Mouse (Mus musculus): ENCODE measurements at regions not wholly inside any gene's neighbourhood (a gene's known extent, or its start where the extent isn't known, plus 50 kb on each side); places are given as distances from the start of the nearest gene placed in this dataset.
A peak's percentile ranks its signal among the peaks of the same experiment; 100 is the strongest.

DNA sequence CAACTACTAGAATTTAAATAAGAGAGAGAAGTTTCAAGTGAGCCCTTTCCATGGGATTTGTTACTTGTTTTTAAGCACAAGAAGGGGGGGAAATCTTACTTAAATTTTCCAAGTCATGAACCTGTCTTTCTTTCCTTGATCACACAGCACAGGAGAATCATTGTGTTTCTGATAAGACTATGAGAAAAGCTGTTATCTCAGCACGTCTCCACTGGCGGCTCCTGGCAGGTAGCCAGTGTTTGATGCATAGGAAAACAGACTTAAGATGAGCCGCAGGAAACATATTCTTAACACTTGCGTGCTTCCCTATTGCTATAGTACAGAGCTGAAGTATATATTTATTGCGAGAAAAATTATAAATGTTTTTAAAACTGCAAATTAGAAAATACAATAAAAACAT lies 920.3 kb downstream of the Efna5 start:
- peak in 1 of 2 experiments; percentile 16 for DNase-seq (ENCODE audit: inconsistent age in 2 of 2, low spot score in 1 of 2)

DNA sequence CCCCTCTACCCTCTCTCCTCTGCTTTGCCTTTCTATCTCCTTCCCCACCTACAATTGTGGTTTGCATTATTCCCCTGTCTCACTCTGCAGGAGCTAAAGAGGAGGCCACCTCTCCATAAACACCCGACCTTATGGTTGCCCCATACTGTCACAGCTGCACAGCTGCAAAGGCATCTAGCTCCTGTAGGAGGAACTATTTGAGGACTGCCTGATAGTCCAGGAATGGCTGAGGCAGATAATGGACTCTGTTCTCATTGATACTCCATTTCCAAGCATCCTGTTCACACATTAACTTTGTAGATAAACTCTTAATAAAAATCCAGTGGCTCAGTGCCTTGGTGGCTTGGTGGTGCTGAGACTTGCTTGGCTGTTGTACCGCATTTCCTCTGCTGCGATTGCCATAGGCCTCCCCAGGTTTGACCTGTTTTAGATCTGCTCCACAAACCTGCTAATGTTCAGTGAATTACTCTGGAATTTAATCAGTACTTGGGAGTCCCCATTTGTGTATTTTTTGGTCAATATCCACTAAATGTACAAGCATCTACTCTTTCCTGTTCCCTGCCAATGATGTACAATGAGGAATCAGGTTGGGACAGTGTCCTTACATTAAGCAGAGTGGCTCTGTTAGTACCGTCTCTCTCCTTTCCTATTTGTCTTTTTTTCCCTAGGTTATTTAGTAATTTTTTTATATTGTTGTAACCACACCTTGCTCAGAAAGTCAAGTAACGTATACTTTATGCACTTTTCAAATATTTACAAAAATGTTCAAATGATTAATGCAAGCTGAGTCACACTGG lies 920.9 kb downstream of the Efna5 start:
- peak in 1 of 2 experiments; percentile 9 for DNase-seq (ENCODE audit: inconsistent age in 2 of 2, low spot score in 1 of 2)

DNA sequence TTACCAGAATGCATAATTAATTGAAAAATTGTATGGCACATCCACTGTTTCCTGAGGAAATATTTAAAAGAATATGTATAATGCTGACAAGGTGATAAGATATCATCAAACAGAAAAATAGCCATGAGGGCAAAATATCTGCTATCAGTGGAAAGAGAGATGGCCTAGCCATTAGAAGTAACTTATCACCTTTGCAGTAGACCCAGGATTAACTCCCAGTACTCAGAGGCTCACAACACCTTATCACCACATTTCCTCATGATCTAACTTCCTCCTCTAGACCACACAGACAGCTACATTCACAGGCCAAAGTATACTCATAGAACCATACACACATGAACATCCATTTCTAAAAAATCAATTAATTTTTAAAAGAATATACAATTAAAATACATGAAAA lies 963.4 kb downstream of the Efna5 start:
- no peak for DNase-seq (ENCODE audit: inconsistent age in 2 of 2, low spot score in 1 of 2)

DNA sequence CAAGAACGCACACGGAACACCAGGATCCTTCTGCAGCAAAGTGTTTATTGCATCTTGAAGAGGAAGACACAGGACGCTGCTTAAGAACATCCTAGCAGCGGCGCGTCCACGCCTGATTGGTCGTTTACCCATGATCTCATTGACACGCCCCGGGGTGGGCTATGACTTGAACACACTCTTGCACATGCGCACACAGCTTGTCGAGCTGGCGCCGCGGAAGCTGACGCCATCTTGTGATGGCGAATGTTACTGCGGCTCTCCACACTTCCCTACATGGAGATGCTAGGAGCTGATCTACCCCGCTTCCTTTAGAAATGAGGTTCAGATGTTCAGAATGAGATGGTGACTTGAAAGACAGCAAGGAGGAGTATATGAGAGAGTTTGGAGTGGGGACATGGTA lies 978.2 kb downstream of the Efna5 start:
- DNase-seq (ENCODE audit: inconsistent age in 2 of 2, low spot score in 1 of 2), result no peak

DNA sequence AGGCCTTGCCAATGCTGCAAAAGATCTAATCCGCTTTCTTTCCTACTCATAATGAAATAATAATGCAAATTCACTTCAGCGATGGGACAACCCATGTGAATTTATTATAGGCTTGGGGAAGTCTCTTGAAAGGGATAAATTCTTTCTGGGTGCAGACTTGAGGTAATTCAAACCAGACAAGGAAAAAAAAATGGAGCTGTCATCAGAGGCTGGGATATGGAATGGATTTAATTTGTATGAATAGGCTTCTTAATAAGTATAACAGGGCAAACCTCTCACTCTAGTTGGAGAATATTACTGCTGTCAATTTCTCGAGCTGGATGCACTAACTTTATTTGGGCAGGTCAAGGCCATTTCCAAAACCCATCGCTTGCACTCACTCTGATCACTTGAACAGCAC lies 990.5 kb downstream of the Efna5 start:
- DNase-seq (ENCODE audit: inconsistent age in 2 of 2, low spot score in 1 of 2), result no peak

DNA sequence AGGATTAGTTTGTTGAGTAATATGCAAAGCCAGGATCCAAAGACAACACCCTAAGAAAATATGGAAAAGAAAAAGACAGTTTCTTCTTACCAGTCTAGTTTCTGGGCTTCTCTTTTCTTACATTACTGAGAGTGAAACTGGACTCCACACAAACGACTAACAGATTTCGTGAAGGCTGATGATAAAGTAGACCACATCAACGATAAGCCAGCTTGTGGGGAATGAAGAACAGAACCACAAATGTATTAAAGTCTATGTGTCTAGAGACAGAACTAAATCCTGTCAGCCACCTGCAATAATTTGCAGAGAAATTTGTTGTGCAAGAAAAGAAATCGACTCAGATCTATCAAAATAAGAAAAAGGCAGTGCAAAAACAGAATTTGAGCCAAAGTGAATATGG lies 1015.0 kb downstream of the Efna5 start:
- no peak for DNase-seq (ENCODE audit: inconsistent age in 2 of 2, low spot score in 1 of 2)

DNA sequence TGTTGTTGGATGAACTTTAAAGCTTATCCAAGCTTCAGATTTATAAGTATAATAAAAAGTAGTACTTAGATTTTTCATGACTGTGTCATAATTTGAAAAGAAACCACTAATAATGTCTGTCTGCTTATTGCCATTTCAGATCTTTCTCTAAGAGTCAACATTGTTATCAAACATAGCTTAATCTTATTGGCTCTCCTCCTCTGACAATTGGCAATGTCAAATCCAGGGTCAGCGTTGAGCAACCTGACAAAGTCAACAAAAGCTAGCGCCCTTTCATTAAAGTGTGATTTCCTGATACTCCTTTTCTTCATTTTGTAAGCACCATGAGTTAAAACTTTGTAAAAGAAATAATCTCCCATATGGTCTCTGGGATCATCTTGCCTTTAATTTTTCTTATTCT lies 1018.7 kb downstream of the Efna5 start:
- no peak for DNase-seq (ENCODE audit: inconsistent age in 2 of 2, low spot score in 1 of 2)

DNA sequence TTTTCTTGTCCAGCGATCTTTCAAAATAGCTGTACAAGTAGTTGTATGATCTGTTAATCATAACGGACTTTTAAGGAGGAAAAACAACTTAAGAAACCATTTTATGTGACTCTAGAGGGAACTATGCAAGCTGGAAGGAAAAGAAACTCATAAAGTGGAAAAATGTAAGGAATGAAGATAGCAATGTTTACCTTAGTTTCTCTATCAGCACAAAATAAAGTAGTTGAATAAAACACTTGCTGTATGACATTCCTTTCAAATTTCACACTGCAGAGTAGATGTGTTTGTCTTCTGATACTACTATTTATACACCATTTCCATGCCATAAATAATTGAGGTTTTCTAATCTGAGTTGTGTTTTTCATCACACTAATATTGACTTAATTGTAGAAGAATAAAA lies 1043.6 kb downstream of the Efna5 start:
- no peak for DNase-seq (ENCODE audit: inconsistent age in 2 of 2, low spot score in 1 of 2)

DNA sequence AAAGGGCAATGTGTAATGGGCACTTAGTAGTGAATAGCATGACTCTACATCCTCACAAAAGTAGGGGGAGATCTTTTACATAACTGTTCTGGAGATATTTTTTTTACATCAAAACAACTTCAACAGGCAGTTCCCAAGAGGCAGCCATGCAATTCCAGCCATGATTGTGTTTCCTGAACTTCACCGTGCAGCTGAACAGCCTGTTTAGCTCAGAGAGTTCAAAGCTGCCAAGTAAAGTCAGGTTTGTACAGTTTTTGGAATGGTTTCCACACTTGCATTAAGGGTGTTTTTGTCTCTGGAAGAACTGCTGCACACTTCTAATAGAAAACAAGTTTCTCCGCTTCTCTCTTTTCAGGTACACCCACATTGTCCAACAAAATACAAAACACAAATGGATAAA lies 1065.6 kb downstream of the Efna5 start:
- no peak for DNase-seq (ENCODE audit: inconsistent age in 2 of 2, low spot score in 1 of 2)

DNA sequence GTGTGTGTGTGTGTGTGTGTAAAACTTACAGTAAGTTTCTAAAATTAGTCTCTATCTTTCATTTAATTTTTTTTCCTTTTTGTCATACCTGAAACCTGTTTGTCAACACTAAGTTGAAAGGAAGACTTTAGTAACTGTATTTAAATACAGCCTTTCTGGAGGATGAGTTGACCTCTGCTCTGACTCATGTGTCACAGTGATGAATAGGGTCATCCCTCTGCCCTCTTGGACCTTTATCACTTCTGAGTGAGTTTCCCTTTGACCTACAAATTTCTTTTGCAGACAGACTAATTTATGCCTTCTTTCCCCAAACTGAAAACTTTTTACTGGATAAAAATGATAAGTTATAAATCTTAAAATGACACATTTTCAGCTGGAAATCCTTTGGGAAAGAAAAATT lies 1112.8 kb downstream of the Efna5 start:
- peak; percentile 20 to 75 for DNase-seq (ENCODE audit: inconsistent age in 2 of 2, low spot score in 1 of 2)

DNA sequence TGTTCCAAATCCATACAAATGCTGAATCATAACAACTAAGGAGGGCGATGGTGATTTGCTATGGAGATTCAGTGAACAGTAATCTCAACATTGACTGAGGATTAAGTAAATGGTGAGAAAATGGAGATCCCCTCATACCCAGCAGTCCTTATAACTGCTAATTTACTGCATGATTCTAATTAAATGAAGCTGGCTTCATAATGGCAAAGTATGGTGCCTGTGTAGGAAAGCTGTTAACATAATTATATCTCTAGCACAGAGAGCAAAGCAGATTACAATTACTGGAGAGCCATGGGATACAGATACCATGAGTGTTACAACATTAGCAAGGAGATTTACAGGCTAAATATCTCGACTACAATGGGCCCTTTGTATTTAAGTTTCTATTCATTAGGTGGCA lies 1116.0 kb downstream of the Efna5 start:
- no peak for DNase-seq (ENCODE audit: inconsistent age in 2 of 2, low spot score in 1 of 2)
